ENCODE assay signal across 11 mouse cellular contexts in genomic region chr3:56270241-56270830, GRCm38 (mm10).
DNase-seq lines count a peak whose midpoint lies in the region; ATAC-seq and TF ChIP-seq lines count a peak whose summit lies in the region.
"Had no signal": no experiment of that assay in that cellular context is flagged by ENCODE, and none has a peak within 500 bp of the region (broad histone marks: within the 10 kb centered on the region; RNA-seq: fewer than 3 reads in every experiment).

No protein-coding gene starts in this region.

- no peak overlapping the region for H3K4me3 ChIP-seq in heart, postnatal 0 days (ENCODE audit: low read depth, low read length)
- H3K4me3 ChIP-seq: embryonic facial prominence, embryonic 13.5 days had no signal

- no peaks in the 10 kb centered on the region for H3K27me3 ChIP-seq in heart, postnatal 0 days (ENCODE audit: control insufficient read depth, insufficient read depth, low read length)
- H3K27me3 ChIP-seq: embryonic facial prominence, embryonic 13.5 days had no signal

- no peaks in the 10 kb centered on the region for H3K4me1 ChIP-seq in heart, postnatal 0 days (ENCODE audit: control insufficient read depth, insufficient read depth)

- H3K9ac ChIP-seq in heart, postnatal 0 days (replicated peaks; ENCODE audit: low read depth, low read length), result no peak overlapping the region
- H3K9ac ChIP-seq: embryonic facial prominence, embryonic 13.5 days had no signal

- 33% methylated on average over 6 of the region's 6 CpGs for WGBS in heart, postnatal 0 days

- peak; percentile 46 to 69 for DNase-seq in adrenal gland, adult (ENCODE audit: inconsistent age in 2 of 2, low spot score in 1 of 2)
- DNase-seq in adrenal gland, postnatal 4 days (ENCODE audit: low spot score in 2 of 2), result no peak
- peak; percentile 25 for DNase-seq in kidney, adult 9 months
- no peak for DNase-seq in kidney, postnatal 4 days
- DNase-seq in 416B (ENCODE audit: low read depth), result peak; percentile 86
- peak; percentile 18 for DNase-seq in heart, postnatal 0 days (ENCODE audit: low spot score)
- DNase-seq in spleen, postnatal 36 days (ENCODE audit: low spot score in 2 of 2), result no peak
- DNase-seq: B cell, adult 2 months; lung, postnatal 14 days had no signal

- no peaks in the 10 kb centered on the region for H3K36me3 ChIP-seq in heart, postnatal 0 days (replicated peaks; ENCODE audit: control insufficient read depth, insufficient read depth, low read length)
- H3K36me3 ChIP-seq: embryonic facial prominence, embryonic 13.5 days had no signal

- peak overlapping the region; percentile 44 for H3K27ac ChIP-seq in heart, postnatal 0 days (ENCODE audit: low read depth)
- H3K27ac ChIP-seq: embryonic facial prominence, embryonic 13.5 days had no signal

- no peak for TF ChIP-seq CTCF in heart, postnatal 0 days (IDR thresholded peaks at IDR 0.05; ENCODE audit: low read depth)

- no peak for TF ChIP-seq EP300 in heart, postnatal 0 days (IDR thresholded peaks at IDR 0.05; ENCODE audit: low read depth)

- H3K9me3 ChIP-seq in heart, postnatal 0 days (replicated peaks; ENCODE audit: control insufficient read depth, low read length), result no peaks in the 10 kb centered on the region
- H3K9me3 ChIP-seq: embryonic facial prominence, embryonic 13.5 days had no signal

- 0 out of 2 replicates have a peak, but pooled peaks have one; percentile 41 for ATAC-seq in heart, postnatal 0 days (ENCODE audit: insufficient read depth, low read depth)
- ATAC-seq in CD4-positive, CD25-positive, alpha-beta regulatory T cell, adult 4 months, result no peak

- H3K4me2 ChIP-seq in heart, postnatal 0 days (ENCODE audit: low read depth, low read length), result 0 out of 2 replicates have a peak overlapping the region, but pooled peaks have one; percentile 6
- H3K4me2 ChIP-seq: embryonic facial prominence, embryonic 13.5 days had no signal

Comparison
In these comparisons a context has a peak if more than half of its experiments do, and no peak if none do; other contexts are left out.
1. DNase-seq: peak in adrenal gland, adult (2 of 2), kidney, adult 9 months (single experiment), 416B (single experiment) and heart, postnatal 0 days (single experiment); none in adrenal gland, postnatal 4 days (0 of 2), kidney, postnatal 4 days (0 of 2) and spleen, postnatal 36 days (0 of 2).